Mouse (Mus musculus) ES-CJ7 (cell line): Measurements from ENCODE around the gene Gm27027.

ENCODE experiments used
- DNase-seq: peaks from one replicate; pipeline ENCODE4 v3.0.0; 2011; ENCODE audit warnings: low read depth, low spot score

The Gm27027 gene

GRCm38 (mm10) chr2:93996254-93996653 lies at the start of gene Gm27027:
Gene Gm27027, minus strand, starts transcription at chr2:93996354.
- no peak for DNase-seq

DNA sequence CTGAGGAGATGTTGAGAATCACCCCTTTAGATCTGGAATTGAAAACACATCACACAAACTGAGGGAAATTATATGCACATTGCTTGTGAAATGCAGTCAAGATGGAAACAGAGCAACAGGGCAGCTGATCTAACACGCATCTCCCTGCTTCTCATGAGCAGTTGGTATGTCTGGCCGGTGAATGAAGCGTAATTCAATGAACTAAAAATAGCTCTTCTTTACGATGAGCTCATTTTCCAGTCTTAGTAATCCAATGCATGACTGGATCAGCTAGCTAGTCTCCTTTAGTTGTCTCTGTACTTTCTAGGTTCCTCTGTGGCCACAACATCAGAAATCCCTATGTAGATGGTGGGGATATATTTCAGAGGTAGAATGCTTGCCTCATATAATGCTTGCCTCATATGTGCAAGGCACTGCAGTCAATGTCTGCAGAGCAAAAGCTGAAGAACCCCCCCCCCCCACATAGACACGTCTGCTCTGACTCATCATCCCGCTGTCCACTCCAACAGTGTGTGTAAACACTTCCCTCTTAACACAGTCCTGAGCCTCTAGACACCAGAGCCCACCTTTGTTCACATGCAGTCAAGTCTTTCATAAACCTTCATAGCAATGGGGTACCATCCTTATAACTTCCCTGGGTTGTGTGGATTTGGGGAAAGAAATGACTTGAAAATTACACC lies 49.4 kb upstream of the Gm27027 start:
- DNase-seq, result no peak

DNA sequence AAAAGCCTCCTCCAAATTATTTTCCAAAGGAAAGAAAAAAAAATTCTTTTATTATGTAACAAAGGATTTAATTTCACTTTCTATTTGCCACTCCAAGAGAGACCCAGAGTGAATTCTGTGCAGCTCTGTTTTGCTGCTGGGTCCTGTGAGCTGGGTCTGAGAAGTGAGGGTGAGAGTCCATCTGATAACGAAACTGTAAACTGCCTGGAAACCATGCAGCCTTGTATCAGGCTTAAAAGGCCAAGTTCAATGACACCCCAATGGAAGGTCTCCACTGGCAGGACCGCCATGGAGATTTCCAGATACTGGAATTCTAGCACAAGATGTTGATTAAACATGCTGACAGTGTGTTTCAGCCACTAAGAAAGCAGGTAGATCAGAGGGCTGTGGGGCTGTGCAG lies 48.0 kb upstream of the Gm27027 start:
- DNase-seq, result no peak

GRCm38 (mm10) chr2:94043662-94044061 lies 47.5 kb upstream of the Gm27027 start:
- peak; percentile 12 for DNase-seq

DNA sequence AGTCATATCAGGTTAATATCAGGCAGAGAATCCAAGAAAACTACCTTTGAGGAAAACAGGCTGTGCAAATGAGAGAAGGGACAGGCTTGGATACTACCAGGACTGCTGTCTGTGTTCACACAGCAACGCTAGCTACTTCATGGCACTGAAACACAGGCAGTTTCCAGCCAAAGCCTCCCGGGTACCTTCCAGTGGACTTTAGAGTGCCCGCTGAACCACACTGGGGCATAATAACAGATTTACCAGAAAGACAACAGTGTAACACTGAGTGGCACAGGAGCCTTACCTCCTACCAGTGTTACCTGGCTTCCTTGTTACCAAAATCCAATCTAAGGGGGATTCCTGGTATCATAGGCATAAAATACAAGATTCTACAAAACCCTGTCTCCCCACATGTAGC lies 46.3 kb upstream of the Gm27027 start:
- DNase-seq, result no peak

- DNase-seq, result peak; percentile 71
Observed at GRCm38 (mm10) chr2:94040391-94041125, 44.4 kb upstream of the Gm27027 start.

GRCm38 (mm10) chr2:94035428-94036331 lies 39.5 kb upstream of the Gm27027 start:
- DNase-seq, result peak; percentile 60

DNA sequence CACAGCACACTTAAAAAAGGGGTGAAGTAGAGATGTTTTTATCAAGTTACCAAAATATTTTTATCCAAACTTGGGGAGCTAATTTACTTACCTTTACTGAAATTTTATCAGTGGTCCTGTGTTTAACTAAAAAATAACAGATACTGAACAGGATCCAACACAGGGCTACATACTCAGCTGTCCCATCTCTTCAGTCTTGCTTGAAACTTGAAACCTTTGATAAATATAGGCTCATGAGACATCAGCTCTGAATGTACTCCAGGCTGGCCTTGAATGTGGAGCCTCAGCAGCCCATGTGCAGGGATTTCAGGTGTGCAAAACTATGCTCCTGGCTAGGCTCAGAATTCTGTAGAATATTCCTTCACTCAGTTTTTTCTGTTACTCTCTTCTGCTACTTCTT lies 34.4 kb upstream of the Gm27027 start:
- no peak for DNase-seq

GRCm38 (mm10) chr2:94024637-94025036 lies 28.5 kb upstream of the Gm27027 start:
- no peak for DNase-seq

DNA sequence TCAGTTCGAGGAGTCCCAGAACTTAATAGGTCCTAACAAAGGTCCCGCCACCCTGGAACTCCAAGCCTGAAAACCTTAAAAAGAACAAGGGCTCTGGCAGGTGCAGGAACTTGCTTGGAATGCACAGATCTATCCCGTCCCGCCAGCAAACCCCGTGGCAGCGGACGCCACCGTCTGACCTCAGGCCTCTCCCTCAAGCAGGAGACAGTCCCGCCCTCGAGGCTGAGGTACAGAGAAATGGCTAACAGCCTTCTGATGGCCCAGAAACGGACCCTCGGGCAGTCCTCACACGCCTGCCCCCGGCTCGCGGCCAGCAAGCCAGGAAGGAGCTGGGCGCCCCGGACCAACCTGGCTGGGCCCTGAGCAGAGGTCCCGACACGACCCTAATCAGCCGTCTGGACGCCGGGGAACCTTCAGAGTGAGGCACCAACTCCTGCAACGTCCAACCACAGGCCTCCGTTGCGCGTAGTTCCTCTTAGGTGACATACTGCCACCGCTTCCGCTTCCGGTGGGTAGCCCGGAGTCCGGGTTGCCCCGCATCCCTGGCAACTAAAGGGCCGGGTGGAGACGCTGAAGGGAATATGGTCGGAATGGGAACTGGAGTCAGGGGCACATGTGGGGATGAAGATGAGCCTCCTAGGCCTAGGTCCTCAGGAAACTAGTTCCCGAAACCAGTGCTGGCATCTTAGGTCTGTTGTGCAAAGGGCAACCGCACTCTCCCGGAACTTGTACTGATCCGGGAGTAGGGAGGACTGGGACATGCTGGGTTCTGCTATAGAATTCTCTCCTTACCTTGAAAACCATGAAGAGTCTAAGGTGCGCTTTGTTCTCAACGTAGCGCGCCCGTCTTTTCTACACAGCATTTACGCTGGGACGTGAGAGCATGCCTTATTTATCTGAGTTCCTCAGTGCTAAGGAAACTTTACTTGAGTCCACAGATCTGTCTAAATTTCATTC lies 14.5 kb upstream of the Gm27027 start, which contains the start of gene Alkbh3:
Gene Alkbh3, minus strand, starts transcription at position 473 of the 957 bp plus-strand sequence.
- peak; percentile 96 for DNase-seq

GRCm38 (mm10) chr2:94002331-94002730 lies 6.2 kb upstream of the Gm27027 start:
- DNase-seq, result peak; percentile 87

GRCm38 (mm10) chr2:94001918-94002317 lies 5.8 kb upstream of the Gm27027 start:
- DNase-seq, result no peak

- peak; percentile 48 for DNase-seq
Observed at GRCm38 (mm10) chr2:94001411-94001810, 5.3 kb upstream of the Gm27027 start.

DNA sequence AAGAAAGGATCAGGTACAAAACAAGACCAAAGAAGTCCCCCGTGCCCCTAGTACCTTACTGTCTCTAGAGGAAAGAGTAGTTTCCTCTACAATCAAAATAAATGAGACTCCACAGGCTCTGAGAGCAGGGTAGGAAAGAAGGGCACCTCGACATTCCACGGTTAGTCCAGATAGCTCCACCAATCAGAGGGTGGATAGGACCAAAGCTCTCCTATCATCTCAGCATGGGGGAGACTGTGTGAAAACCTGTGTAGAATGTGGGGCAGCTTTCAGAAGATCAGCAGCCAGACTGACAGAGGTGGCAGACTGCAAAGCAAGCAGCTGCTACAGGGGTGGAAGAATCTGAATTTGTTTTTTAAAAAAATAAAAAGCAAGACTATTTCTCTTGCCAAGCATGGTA lies 3.3 kb downstream of the Gm27027 start:
- DNase-seq, result no peak

- no peak for DNase-seq
Observed at GRCm38 (mm10) chr2:93992259-93992658, 3.9 kb downstream of the Gm27027 start.

- no peak for DNase-seq
Observed at GRCm38 (mm10) chr2:93991336-93991735, 4.8 kb downstream of the Gm27027 start.

GRCm38 (mm10) chr2:93988440-93988839 lies 7.7 kb downstream of the Gm27027 start:
- DNase-seq, result no peak

GRCm38 (mm10) chr2:93982457-93983235 lies 13.5 kb downstream of the Gm27027 start:
- DNase-seq, result no peak

GRCm38 (mm10) chr2:93979249-93980120 lies 16.7 kb downstream of the Gm27027 start:
- no peak for DNase-seq
